Mouse (Mus musculus): ENCODE results near the gene Dyrk1a.

GRCm38 (mm10) chr16:94656891-94657290 lies 87.1 kb downstream of the Dyrk1a start:
- TF ChIP-seq POLR2A (IDR thresholded peaks at IDR 0.05; ENCODE audit: borderline replicate concordance, control insufficient read depth, low read depth, low read length) (no peak), CTCF (IDR thresholded peaks at IDR 0.05; ENCODE audit: control insufficient read depth, insufficient read depth, low read length) (no peak)
